Mouse (Mus musculus) c-Kit-positive CD71-negative TER-119-negative erythroid progenitor cells, embryonic 14.5 days (primary cell): ENCODE measurements at regions not wholly inside any gene's neighbourhood (a gene's known extent, or its start where the extent isn't known, plus 50 kb on each side); places are given as distances from the start of the nearest gene placed in this dataset.

ENCODE experiments used
- DNase-seq: peaks from one replicate; pipeline ENCODE4 v3.0.0-alpha.2; 2013; ENCODE audit warnings: low read depth

- no peak for DNase-seq
Observed at GRCm38 (mm10) chr14:98747159-98747775, 246.9 kb downstream of the Rpl36a-ps1 start.

- DNase-seq, result no peak
Observed at GRCm38 (mm10) chr14:98730375-98730774, 263.7 kb downstream of the Rpl36a-ps1 start.

- no peak for DNase-seq
Observed at GRCm38 (mm10) chr14:98728863-98729262, 265.3 kb downstream of the Rpl36a-ps1 start.

- no peak for DNase-seq
Observed at GRCm38 (mm10) chr14:98722481-98722880, 271.6 kb downstream of the Rpl36a-ps1 start.

GRCm38 (mm10) chr14:98721033-98721432 lies 273.1 kb downstream of the Rpl36a-ps1 start:
- no peak for DNase-seq

GRCm38 (mm10) chr14:98708045-98708444 lies 286.1 kb downstream of the Rpl36a-ps1 start:
- DNase-seq, result no peak

GRCm38 (mm10) chr14:98707574-98707973 lies 286.5 kb downstream of the Rpl36a-ps1 start:
- no peak for DNase-seq

GRCm38 (mm10) chr14:98703289-98703688 lies 290.8 kb downstream of the Rpl36a-ps1 start:
- DNase-seq, result no peak

GRCm38 (mm10) chr14:98656533-98656932 lies 337.6 kb downstream of the Rpl36a-ps1 start:
- DNase-seq, result no peak

GRCm38 (mm10) chr14:98654191-98654809 lies 339.8 kb downstream of the Rpl36a-ps1 start:
- DNase-seq, result no peak

GRCm38 (mm10) chr14:98651221-98651620 lies 342.9 kb downstream of the Rpl36a-ps1 start:
- DNase-seq, result no peak

GRCm38 (mm10) chr14:98650520-98650919 lies 343.6 kb downstream of the Rpl36a-ps1 start:
- DNase-seq, result no peak

GRCm38 (mm10) chr14:98647614-98648013 lies 346.5 kb downstream of the Rpl36a-ps1 start:
- DNase-seq, result no peak

GRCm38 (mm10) chr14:98643756-98644155 lies 350.4 kb downstream of the Rpl36a-ps1 start:
- DNase-seq, result no peak

- no peak for DNase-seq
Observed at GRCm38 (mm10) chr14:98642661-98643331, 351.3 kb downstream of the Rpl36a-ps1 start.

- no peak for DNase-seq
Observed at GRCm38 (mm10) chr14:98629026-98629425, 365.1 kb downstream of the Rpl36a-ps1 start.

GRCm38 (mm10) chr14:98626476-98626875 lies 367.6 kb downstream of the Rpl36a-ps1 start:
- no peak for DNase-seq

- DNase-seq, result no peak
Observed at GRCm38 (mm10) chr14:98625867-98626266, 368.3 kb downstream of the Rpl36a-ps1 start.

GRCm38 (mm10) chr14:98605772-98606171 lies 388.3 kb downstream of the Rpl36a-ps1 start:
- DNase-seq, result no peak

- DNase-seq, result no peak
Observed at GRCm38 (mm10) chr14:98596252-98596651, 397.9 kb downstream of the Rpl36a-ps1 start.

- no peak for DNase-seq
Observed at GRCm38 (mm10) chr14:98589846-98590245, 404.3 kb downstream of the Rpl36a-ps1 start.

- DNase-seq, result no peak
Observed at GRCm38 (mm10) chr14:98571644-98572043, 402.1 kb upstream of the Dach1 start.

GRCm38 (mm10) chr14:98562002-98562401 lies 392.4 kb upstream of the Dach1 start:
- DNase-seq, result no peak
